11 mouse cellular contexts compared by ENCODE assay signal in genomic region chr8:126848369-126849105, GRCm38 (mm10).
DNase-seq lines count a peak whose midpoint lies in the region; ATAC-seq and TF ChIP-seq lines count a peak whose summit lies in the region.
"Had no signal": no experiment of that assay in that cellular context is flagged by ENCODE, and none has a peak within 500 bp of the region (broad histone marks: within the 10 kb centered on the region; RNA-seq: fewer than 3 reads in every experiment).

No protein-coding gene starts in this region.

- no peak for TF ChIP-seq CTCF in forebrain, postnatal 0 days (IDR thresholded peaks at IDR 0.05; ENCODE audit: low read depth)
- no peak for TF ChIP-seq CTCF in lung, postnatal 0 days (IDR thresholded peaks at IDR 0.05)
- no peak for TF ChIP-seq CTCF in lung, adult 2 months (IDR thresholded peaks at IDR 0.05; ENCODE audit: insufficient read depth, low read length)

- no peaks in the 10 kb centered on the region for H3K79me2 ChIP-seq in macrophage (ENCODE audit: inconsistent target)

- no peaks in the 10 kb centered on the region for H3K36me3 ChIP-seq in forebrain, embryonic 10.5 days (replicated peaks)
- H3K36me3 ChIP-seq in forebrain, postnatal 0 days (ENCODE audit: insufficient read depth), result no peaks in the 10 kb centered on the region
- H3K36me3 ChIP-seq in lung, postnatal 0 days (ENCODE audit: insufficient read depth, low read length), result no peaks in the 10 kb centered on the region
- no peaks in the 10 kb centered on the region for H3K36me3 ChIP-seq in macrophage (ENCODE audit: inconsistent target)
- H3K36me3 ChIP-seq: midbrain, embryonic 12.5 days had no signal

- H3K27me3 ChIP-seq in forebrain, embryonic 10.5 days (ENCODE audit: poor library complexity, severe bottlenecking), result no peaks in the 10 kb centered on the region
- H3K27me3 ChIP-seq in forebrain, postnatal 0 days (ENCODE audit: insufficient read depth, low read length), result no peaks in the 10 kb centered on the region
- H3K27me3 ChIP-seq in lung, postnatal 0 days (replicated peaks; ENCODE audit: insufficient read depth, low read length), result no peaks in the 10 kb centered on the region
- H3K27me3 ChIP-seq: midbrain, embryonic 12.5 days; Patski had no signal

- no peaks in the 10 kb centered on the region for H3K9me3 ChIP-seq in forebrain, embryonic 10.5 days
- no peaks in the 10 kb centered on the region for H3K9me3 ChIP-seq in forebrain, postnatal 0 days (ENCODE audit: low read length)
- no peaks in the 10 kb centered on the region for H3K9me3 ChIP-seq in lung, postnatal 0 days (ENCODE audit: low read length)
- H3K9me3 ChIP-seq: midbrain, embryonic 12.5 days had no signal

- TF ChIP-seq POLR2A in lung, adult 2 months (IDR thresholded peaks at IDR 0.05; ENCODE audit: borderline replicate concordance, extremely low read depth, low read depth, low read length), result no peak

- H3K4me3 ChIP-seq in forebrain, embryonic 10.5 days, result no peak overlapping the region
- no peak overlapping the region for H3K4me3 ChIP-seq in forebrain, postnatal 0 days (ENCODE audit: low read depth, low read length)
- no peak overlapping the region for H3K4me3 ChIP-seq in lung, postnatal 0 days (ENCODE audit: low read depth, low read length)
- H3K4me3 ChIP-seq in lung, adult 2 months (replicated peaks; ENCODE audit: extremely low read depth, low read depth, low read length), result no peak overlapping the region
- no peak overlapping the region for H3K4me3 ChIP-seq in macrophage (ENCODE audit: inconsistent target)
- H3K4me3 ChIP-seq: midbrain, embryonic 12.5 days had no signal

- ATAC-seq in forebrain, postnatal 0 days, result no peak
- ATAC-seq in lung, postnatal 0 days, result no peak

- H3K27ac ChIP-seq in forebrain, embryonic 10.5 days, result 0 out of 2 replicates have a peak overlapping the region, but pooled peaks have one; percentile 51
- H3K27ac ChIP-seq in forebrain, postnatal 0 days (ENCODE audit: low read depth, low read length), result no peak overlapping the region
- peak overlapping the region; percentile 75; the same call in 1 of the 2 replicates for H3K27ac ChIP-seq in lung, postnatal 0 days (ENCODE audit: low read length)
- peak overlapping the region; percentile 100 for H3K27ac ChIP-seq in macrophage
- H3K27ac ChIP-seq: midbrain, embryonic 12.5 days had no signal

- H3K9ac ChIP-seq in forebrain, postnatal 0 days, result no peak overlapping the region
- H3K9ac ChIP-seq in lung, postnatal 0 days (replicated peaks; ENCODE audit: low read depth), result no peak overlapping the region
- H3K9ac ChIP-seq: midbrain, embryonic 12.5 days had no signal

- H3K4me2 ChIP-seq in forebrain, postnatal 0 days (ENCODE audit: low read depth), result no peak overlapping the region
- no peak overlapping the region for H3K4me2 ChIP-seq in lung, postnatal 0 days (replicated peaks; ENCODE audit: low read depth, low read length)
- H3K4me2 ChIP-seq: midbrain, embryonic 12.5 days had no signal

- no peak for TF ChIP-seq EP300 in lung, postnatal 0 days (IDR thresholded peaks at IDR 0.05)

- no peak for DNase-seq in forebrain, embryonic 10.5 days (ENCODE audit: extremely low spot score, low spot score)
- no peak for DNase-seq in forebrain, postnatal 0 days
- no peak for DNase-seq in lung, postnatal 0 days (ENCODE audit: low spot score)
- no peak for DNase-seq in lung, adult 2 months
- DNase-seq in thymus, postnatal 25 days, result peak; percentile 66
- DNase-seq in embryo, embryonic 10.5 days (ENCODE audit: low spot score), result no peak
- DNase-seq in right cerebral cortex, postnatal 10 days (ENCODE audit: low spot score in 2 of 2), result no peak
- DNase-seq: left cerebral cortex, postnatal 4 days had no signal

- peaks cover 41% of the 10 kb centered on the region for H3K4me1 ChIP-seq in forebrain, embryonic 10.5 days
- H3K4me1 ChIP-seq in forebrain, postnatal 0 days (ENCODE audit: insufficient read depth), result no peaks in the 10 kb centered on the region
- H3K4me1 ChIP-seq in lung, postnatal 0 days (ENCODE audit: insufficient read depth, low read depth, low read length), result peaks cover 40% of the 10 kb centered on the region; the same call in 1 of the 2 replicates
- H3K4me1 ChIP-seq in lung, adult 2 months (ENCODE audit: control insufficient read depth, insufficient read depth, low read length), result peaks cover 33% of the 10 kb centered on the region

- WGBS in forebrain, embryonic 10.5 days, result 92% methylated on average over 13 of the region's 13 CpGs
- 94% methylated on average over 13 of the region's 13 CpGs for WGBS in forebrain, postnatal 0 days
- 83% methylated on average over 13 of the region's 13 CpGs for WGBS in lung, postnatal 0 days
- WGBS in lung, adult 2 months, result 76% methylated on average over 13 of the region's 13 CpGs
- WGBS in macrophage (ENCODE audit: missing documents), result 49% methylated on average over 13 of the region's 13 CpGs
